Mouse (Mus musculus) retina, adult 2 months (tissue): Measurements from ENCODE around the gene Nek6.

Experiments
- DNase-seq: peaks from one replicate; pipeline ENCODE4 v3.0.0-alpha.2; 2012; ENCODE audit warnings: low read depth, low spot score

Gene Nek6

DNA sequence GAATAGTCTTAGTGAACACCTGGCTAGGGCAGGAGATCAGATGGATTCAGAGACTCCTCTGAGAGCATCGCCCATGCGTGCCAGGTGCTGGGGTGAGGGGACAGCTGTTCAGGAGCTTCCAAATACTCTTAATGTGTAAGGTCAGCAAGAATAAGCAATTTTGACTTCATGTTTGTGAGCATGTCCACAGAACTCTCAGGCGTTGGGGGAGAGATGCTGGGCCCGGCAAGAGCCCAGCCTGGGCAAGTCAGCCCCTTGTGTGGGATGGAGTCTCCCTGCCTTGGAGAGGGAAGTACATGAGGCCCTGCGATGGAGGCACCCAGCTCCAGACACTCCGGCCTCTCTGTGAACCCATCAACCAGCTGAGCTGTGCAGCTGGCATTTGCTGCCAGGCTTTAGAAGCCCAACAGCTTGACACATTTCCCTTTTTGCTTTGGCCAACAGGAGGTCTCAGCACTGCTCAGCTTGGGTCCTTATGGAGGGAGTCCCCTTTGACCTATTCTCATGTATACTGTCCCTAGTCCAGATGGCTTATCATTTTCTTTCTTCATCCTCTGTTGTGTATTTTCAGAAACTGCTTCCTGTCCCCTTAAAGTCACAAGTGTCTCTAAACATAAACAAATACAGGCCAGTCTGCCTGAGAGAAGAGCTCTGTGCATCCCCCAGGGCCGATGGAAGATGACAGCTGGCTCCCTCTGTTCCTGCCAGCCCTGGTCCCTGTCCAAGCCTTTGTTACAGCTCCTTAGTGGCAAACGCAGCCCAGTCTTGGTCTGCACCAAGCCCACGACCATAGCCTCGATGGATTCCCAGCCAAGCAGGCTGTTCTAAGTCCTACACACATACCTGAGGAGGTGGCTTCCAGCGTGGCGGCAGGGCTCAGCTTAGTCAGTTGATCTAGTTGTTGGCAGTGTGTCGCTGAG is 67.4 kb downstream of the Nek6 start:
- no peak for DNase-seq

DNA sequence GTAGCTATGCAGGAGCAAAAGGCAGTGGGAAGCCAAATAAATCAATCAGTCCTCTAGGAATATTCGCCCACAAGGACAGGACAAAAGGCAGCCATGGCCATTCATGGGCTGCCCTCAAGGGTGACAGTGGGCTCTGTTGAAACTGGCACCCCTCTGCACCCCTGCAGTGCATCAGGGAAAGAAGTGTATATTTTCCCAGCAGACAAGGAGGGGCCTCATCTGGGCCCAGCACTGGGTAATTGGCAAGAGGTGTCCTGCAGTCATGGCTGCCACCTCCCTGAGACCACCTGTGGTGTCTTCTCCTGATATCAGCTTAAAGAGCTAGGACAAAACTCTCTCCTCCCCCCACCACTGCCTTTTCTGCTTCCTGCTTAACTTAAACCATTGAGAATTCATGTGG is 68.1 kb downstream of the Nek6 start:
- no peak for DNase-seq

DNA sequence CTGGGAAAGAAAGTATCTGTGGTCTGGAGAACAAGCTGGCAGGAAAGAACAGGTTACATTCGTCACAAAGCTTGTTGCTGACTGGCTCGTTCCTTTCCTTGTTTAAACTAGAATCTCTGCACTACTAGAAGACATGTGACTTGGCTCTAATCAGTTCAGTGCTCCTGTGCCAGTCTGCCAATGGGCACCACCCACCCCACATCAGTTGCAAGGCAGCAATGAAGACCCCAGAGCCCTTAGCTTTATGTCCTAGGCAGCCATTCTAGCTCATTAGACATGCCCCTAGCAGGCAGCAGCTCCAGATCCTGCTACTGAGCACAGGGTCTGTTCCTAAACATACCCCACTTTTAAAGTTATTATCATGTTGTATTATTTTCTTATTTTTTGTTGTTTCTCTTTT is 72.5 kb downstream of the Nek6 start:
- no peak for DNase-seq

DNA sequence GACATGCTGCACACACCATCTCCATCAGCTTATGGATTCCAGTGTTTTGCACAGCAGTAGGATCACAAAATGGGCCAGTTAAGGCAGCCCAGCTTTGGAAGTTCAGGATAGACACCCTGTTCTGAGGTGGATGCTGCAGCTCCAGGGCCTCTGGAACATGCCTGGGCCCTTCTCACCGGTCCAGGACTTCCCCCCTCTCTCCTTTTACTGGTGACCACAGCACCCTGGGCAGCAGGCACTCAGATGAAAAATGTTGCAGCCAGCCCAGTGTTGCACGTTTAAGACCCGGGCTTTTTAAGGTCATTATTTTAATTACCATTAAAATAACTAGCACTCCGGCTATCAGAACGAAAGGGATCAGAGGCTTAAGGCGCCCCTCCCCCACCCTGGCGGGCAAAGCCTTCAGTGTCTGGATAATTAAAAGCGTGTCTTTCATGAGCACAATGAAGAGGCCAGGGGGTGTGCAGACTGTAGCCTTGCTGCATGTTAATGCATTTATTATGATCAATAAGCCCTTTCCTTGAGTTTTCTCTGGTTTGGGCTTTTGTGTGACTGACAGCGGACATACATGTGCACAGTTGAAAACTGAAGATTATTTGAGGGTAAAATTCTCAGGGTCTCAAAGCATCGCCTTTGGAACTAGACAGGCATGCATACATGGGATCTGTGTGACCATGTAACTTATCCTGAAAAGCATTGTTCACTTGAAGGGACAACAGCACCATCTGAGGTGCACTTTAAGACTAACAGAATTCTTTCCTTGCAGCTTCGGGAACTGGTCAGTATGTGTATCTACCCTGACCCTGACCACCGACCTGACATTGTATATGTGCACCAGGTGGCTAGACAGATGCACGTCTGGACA is 73.3 kb downstream of the Nek6 start:
- peak; percentile 54 for DNase-seq

DNA sequence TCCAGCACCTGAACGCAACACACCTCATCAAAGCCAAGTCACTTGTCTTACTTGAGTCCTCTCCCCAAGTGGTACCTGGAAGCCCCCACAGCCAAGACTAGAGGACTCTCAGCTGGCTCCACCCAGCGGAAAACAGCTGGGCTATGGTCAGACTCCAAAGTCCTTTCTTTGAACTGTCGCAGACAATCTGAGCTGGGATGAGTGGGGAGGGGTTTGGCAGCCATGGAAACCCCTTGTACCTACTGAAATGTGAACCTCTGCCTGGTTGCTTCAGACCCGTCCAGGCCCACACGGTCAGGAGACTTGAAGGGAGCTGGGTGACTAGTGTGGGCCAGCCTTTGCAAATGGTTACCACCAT is 73.9 kb downstream of the Nek6 start:
- no peak for DNase-seq

DNA sequence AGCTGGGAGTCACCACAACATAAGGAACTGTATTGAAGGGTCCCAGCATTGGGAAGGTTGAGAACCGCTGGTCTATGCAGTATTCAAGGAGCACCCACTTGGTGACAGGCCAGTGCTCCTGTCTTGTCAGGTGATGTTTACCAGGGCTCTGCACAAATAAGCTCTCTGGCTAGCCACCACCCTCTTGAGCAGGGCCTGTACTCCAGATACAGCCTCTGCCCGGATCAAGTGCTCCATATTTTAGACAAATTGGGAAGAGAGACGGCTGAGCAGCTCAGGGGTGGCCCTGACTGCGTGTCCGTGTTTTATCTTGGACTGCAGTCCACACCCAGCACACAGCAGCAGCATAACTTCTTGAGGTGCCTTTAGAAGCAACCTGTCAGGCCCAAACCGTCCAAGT is 75.3 kb downstream of the Nek6 start:
- no peak for DNase-seq

DNA sequence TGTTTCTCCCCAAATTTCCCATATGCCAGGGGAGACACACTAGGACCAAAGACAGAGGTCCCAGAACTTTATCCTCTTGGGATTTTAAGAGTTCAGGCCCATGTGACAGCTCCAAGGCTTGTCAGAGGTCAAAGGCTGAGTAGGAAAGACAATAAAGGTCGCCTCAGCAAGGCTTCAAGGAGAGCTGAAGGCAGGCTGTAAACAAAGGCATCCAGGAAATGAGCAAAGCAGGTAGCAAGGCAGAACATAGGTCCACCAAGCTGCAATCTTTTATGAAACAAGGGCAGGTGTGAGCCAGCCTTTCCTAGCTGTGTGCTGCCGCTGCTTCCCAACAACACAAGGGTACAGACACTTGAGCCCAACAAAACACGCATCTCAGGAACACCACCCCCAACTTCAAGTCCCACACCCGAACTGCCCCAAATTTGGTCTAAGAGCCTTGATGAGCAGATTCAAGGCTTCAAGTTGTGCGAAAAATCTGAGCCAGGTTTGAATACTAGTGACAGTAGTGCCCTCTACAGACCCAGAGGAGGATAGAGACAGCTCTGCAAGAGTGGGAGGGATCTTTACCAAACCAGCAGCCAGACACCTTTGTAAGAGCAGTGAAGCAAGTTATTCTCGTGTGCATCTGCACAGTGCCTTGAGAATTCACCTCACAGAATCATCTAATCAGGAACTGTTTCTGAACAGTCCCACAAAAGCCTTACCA is 80.5 kb downstream of the Nek6 start:
- no peak for DNase-seq

DNA sequence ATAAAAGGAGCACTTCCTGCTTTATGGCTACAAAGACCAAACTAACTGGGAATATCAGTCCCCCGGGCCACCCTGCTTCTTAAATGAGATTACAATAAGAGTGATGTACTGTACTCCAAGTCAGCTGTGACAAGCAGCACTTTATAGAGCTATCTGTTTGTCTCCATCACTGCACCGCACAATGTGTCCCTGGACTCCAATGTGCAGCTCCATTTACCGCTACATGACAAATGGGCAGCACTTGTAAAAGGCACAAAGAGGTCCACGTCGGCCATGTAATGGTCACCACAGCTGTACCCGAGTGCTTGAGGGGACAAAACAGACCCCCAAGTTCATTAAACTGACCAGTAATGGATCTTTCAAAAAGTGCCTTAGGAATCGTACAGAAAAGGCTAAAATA is 83.4 kb downstream of the Nek6 start:
- DNase-seq, result no peak

DNA sequence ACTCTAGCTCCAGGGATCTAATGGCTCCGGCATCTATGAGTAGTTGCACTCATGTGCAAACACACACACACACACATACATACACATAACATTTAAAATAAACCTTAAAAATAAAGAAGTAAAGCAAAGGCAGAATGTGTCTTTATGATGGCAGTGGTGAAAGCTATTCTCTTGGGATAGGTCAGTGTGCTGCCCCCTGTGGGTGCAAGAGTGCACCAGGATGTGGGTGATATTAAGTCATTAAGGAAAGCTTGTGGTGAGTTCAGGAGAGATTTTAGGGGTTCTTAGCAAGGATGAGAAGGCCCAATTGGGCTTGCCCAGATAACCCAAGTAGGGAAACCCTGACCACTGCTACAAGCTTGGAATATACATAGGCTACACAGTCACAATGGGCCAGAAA is 86.5 kb downstream of the Nek6 start:
- no peak for DNase-seq

DNA sequence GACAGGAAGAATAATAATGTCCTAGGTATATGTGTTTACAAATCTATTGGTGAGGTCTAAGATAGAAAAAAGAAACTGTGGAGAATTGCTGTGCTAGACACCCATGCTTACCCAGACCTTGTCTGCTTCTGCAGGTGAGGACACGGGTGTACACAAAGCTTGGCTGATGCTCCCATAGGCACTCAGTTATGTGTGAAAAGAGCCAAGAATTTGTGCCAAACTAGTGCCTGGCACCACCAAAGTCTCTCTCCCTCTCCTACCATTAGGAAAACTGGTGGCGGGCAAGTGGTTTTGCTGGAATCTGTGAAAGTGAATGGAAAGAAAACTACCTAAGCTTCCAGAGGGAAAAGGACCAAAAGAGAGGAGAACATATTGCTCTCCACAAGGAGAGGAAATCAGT is 87.0 kb downstream of the Nek6 start:
- no peak for DNase-seq

DNA sequence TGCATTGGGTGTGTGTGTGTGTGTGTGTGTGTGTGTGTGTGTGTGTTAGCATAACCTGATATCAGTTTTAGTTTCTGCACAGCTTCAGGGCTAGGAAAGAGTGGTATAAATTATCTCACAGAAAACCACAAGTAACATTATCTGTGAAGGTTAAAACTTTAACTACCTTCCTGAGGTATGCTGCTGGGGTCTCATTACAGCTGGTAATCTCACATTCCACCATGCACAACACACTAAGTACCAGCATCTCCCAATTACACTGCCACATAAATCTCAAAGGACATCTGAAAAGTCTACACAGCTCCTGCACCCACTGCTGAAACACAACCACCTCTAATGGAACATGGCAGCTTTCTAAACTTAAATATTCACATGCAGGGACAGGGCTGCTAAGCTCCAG is 89.4 kb downstream of the Nek6 start:
- no peak for DNase-seq

DNA sequence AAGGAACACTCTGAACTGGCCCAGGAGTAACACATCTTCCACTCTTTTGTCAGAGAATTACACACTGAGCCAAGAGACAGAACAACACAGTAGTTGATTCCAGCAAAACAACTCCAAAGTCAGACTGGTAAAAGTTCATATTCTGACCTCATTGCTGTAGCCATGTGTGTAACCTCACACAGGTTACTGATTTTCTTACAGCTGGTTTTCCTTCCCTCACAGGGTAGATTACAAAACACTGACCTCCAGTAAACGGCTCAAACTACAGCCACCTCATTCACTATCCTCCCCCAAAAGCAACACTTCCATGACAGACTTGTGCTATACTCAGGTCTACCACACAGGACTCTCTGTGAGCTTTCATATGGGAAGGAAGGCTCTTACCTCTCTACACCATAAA is 96.3 kb downstream of the Nek6 start:
- no peak for DNase-seq

DNA sequence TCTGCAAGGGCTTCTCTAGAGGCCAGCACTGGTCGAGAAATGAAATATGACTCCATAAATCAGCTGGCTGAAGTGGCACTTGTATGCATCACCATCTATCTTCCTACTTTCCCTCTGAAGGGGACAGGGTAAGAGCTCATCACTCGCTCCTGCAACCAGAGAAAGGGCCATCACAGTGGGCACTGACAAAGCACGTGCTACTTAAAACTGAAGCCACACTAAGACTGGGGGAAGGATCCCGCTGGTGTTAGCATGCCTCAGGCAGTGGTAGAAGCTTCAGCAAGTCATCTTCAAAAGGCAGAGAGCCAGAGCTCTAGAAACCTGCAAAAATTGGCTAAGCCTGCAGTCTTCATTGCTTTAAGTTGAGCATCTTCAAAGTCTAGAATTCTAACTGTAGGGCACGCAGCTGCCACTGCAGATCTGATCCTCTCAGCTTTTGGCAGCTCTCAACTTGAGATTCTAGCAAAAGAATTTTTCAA is 97.4 kb downstream of the Nek6 start:
- DNase-seq, result no peak

DNA sequence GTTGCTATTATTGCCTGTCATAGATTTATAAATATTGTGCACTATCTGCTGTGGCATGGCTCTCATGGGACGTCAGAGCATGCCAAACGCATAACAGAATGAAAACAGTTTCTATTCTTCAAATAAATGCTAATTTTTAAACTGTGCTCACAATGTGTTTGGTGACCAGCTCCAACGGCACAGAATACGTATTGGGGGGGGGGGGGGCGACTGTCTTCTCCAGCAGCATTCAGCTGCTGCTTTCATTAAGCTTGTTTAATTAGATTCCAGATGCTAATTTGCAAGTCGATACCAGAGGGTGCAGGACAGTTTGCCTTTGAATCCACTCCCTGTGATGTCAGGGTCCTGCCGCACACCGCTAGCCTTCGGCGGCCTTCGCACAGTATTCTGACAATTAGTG is 97.9 kb downstream of the Nek6 start:
- no peak for DNase-seq

DNA sequence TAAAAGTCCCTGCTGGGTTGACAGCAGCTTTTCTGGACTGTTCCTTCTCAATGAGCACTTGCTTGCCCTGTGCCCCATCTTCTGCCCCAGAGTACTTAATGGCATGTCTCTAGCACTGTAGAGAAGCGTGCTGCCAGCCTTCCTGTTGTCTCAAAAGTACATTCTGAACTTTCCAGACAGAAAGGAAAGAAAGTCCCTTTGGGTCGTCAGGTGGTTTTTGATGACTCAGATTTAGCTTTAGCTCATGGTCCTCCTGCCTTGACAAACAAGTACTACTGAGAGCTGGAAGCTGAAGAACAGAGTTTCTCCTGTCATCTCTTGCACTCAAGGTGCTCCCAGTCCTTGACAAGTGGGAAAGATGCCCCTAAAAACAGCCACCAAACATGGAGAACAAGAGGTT is 98.7 kb downstream of the Nek6 start:
- no peak for DNase-seq

DNA sequence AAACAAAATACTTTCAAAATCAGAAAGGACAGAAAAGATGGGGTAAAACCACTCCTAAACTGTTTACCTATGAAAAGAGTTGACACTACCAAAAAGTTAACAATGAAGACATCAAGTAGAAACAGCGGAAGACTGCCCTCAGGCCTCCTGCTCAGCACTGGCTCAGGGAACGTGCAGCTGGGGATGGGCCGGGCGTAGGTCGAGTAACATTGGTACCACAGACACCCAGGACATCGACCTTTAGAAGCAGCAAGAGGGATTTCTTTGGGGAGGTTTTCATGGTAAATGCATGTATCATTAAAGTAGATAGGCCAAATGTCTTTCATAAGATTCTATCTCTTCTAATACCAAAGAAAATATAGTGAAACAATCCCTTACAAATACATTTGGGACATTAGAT is 101.2 kb downstream of the Nek6 start:
- no peak for DNase-seq

DNA sequence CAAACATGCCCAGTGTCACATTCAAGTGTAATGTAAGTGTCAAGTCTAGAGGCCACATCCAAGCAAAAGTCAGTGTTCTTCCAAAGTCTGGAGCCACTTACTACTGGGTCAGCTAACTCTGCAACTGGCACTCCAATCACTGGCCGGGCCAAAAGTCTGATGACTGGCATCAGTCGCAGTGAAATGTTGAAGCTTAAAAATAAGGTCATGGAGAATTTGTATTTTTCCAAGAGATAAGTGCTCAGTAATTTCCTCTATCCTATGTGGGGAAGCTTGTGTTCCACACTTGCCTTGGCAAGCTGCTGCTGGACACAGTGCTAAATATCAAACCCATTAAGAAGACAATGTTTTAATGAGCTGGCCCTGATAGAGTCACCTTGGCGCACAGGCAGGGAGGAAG is 102.1 kb downstream of the Nek6 start:
- no peak for DNase-seq

DNA sequence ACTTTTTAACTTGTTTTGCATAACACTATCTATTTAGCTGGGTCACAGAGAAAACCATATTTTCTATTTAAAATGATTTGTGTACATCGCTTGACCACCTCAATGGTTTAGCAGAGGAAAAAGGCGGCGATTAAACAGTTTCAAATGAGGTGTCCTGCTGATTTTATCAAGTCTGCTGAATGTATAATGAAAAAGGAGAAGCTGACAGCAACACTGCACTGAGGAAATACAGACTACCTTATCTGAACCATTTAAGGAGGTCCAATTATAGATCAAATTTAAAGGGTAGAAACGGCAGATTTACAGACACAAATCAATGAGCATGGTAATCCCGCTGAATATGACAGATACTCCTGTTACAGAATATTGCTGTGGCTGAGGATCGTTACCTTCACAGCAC is 103.0 kb downstream of the Nek6 start:
- no peak for DNase-seq

DNA sequence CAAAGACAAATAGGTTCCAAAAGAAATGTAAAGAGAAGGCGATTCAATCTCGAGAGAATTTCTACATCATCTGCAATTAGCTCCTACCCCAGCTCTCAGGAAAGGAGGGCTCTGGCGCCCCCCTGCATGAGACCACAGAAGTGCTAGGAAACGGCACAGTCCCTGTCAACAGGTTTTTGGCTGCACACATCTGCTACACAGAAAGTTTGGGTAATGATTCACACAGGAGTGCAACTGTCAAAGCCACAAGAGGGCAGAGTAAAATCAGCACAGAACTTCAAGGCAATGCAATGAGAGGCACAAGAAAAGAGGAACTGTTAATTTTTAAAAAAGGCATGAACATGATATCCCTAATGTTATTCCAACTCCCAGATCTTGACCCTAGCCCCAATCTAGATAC is 104.6 kb downstream of the Nek6 start:
- no peak for DNase-seq

DNA sequence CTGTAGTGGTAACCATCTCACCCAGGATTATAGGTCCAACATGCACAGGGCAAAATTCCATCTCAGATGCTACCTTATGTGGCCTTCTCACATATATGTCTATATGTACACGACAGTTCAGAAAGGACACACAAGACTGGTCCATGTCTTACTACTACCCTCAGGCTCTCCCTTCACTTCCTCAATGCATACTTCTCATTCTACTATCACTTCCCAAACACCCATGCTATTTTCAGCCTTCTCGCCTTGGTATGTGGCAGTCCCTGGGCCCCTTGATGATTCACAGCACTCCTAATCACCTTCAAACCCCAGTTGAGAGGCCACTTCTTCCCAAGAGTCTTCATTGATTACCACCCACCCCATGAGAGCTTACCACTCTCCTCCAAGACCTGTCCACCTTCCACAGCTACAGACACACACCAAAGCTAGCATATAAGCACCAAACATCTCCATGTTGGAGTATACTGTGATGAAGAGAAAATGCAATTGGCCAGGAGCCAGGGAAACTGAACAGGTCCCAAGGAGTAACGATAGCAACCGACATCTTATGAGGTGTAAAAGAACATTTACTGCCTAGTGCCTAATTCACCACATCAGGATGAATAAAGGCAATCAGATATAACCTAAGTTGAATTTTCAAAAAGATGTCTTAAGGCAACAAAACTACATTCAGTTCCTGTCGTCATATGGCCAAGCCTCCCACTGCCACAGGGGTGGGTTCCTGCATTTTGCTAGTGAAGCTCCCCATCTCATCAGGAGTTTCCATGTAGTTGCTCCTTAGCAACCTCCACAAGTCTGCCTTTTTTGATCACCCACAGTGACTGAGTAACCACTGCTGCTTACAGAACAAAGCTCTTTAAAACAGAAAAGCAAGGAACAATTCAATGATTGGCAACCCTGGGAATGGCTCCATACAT is 105.8 kb downstream of the Nek6 start:
- no peak for DNase-seq

DNA sequence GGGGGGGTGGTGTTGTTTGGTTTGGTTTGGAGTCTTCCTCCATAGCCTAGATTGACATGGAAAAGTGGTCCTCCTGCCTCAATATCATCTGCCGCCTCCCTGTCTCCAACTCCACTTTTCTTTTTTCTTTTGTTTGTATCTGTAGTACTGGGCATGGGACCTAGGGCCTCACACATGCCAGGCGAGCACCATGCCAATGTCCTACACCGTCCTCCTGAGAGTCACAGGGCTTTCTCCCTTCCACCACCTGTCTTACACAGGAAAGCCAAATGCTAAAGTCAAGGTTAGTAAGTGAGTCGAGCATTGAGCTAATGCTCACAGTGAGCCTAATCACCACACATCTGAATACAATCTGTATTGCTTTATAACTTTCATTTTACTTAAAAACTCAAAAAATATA is 108.3 kb downstream of the Nek6 start:
- no peak for DNase-seq
